Mouse (Mus musculus) frontal cortex, postnatal 25 days (tissue): Measurements from ENCODE around the gene Dguok.

Experiments
- DNase-seq, 2 experiments: peaks; one replicate each; pipeline ENCODE4 v3.0.0; 2022; ENCODE audit warnings: low spot score in 2 of 2

Gene Dguok

GRCm38 (mm10) chr6:83499078-83499477 is 7.7 kb downstream of the Dguok start:
- DNase-seq: no peak

GRCm38 (mm10) chr6:83496753-83497710 is 9.7 kb downstream of the Dguok start:
- no peak for DNase-seq

- no peak for DNase-seq
These were observed 10.6 kb downstream of the Dguok start for GRCm38 (mm10) chr6:83496009-83496752.

GRCm38 (mm10) chr6:83490622-83491021 is 16.1 kb downstream of the Dguok start:
- DNase-seq: no peak

GRCm38 (mm10) chr6:83488200-83488599 is 18.6 kb downstream of the Dguok start:
- DNase-seq: no peak

GRCm38 (mm10) chr6:83487298-83487697 is 19.5 kb downstream of the Dguok start:
- DNase-seq: no peak

- DNase-seq: no peak
These were observed 20.9 kb downstream of the Dguok start for GRCm38 (mm10) chr6:83485854-83486253.

- no peak for DNase-seq
These were observed 23.0 kb downstream of the Dguok start for GRCm38 (mm10) chr6:83483776-83484175.

GRCm38 (mm10) chr6:83482418-83483085 is 24.2 kb downstream of the Dguok start:
- DNase-seq: no peak

GRCm38 (mm10) chr6:83480019-83480655 is 26.6 kb downstream of the Dguok start:
- no peak for DNase-seq

- no peak for DNase-seq
These were observed 27.6 kb downstream of the Dguok start for GRCm38 (mm10) chr6:83479193-83479592.

GRCm38 (mm10) chr6:83478628-83479027 is 28.1 kb downstream of the Dguok start:
- no peak for DNase-seq

- no peak for DNase-seq
These were observed 28.6 kb downstream of the Dguok start for GRCm38 (mm10) chr6:83478217-83478616.

GRCm38 (mm10) chr6:83475431-83475830 is 31.3 kb downstream of the Dguok start:
- no peak for DNase-seq

- DNase-seq: no peak
These were observed 33.5 kb downstream of the Dguok start for GRCm38 (mm10) chr6:83473240-83473639.

- no peak for DNase-seq
These were observed 35.0 kb downstream of the Dguok start for GRCm38 (mm10) chr6:83471739-83472138.

- DNase-seq: no peak
These were observed 42.8 kb downstream of the Dguok start for GRCm38 (mm10) chr6:83464011-83464410.

- no peak for DNase-seq
These were observed 47.6 kb downstream of the Dguok start, which contains the start of gene Tet3 for GRCm38 (mm10) chr6:83459034-83459644. Gene Tet3, minus strand, starts transcription at chr6:83459084.

GRCm38 (mm10) chr6:83456984-83457810 is 49.6 kb downstream of the Dguok start:
- DNase-seq: no peak
